Mouse (Mus musculus): ENCODE data around the gene Tbc1d13.

Tbc1d13 gene

DNA sequence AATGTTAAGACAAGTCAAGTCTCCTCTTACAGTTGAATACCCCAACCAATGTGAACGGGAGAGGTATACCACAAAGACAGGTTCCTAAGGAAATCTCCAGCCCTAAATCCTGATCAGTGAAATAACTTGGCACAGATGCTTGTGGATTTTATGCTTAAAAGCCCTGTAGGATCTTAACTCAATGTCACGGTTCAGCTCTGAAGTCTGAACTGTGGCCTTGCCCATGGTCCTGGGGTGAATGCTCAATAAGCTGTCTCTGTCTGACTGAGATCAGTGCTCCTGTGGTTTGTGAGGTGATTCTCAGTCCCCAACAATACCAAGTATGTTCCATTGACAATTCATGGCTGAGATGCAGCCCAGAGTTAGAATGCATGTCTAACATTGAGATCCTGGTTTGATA lies 48.9 kb downstream of the Tbc1d13 start:
- DNase-seq, result no peak

DNA sequence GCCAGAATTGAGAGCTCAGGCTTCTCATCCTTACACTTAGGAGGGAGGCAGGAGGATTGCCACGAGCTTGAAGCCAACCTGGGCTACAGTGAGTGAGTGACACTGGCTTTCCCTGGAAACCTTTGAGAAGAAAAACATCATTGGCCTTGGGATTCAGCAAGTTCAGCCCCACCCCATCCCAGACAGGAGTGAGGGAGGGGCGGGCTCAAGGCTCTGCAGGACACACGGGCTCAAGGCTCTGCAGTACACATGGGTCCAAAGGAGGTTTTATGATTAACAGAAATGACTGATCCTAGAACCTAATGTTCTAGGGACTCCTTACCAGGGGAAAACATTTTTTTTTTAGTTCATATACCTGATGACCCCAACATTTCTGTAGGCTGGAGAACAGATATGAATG lies 50.2 kb downstream of the Tbc1d13 start:
- no peak for DNase-seq

DNA sequence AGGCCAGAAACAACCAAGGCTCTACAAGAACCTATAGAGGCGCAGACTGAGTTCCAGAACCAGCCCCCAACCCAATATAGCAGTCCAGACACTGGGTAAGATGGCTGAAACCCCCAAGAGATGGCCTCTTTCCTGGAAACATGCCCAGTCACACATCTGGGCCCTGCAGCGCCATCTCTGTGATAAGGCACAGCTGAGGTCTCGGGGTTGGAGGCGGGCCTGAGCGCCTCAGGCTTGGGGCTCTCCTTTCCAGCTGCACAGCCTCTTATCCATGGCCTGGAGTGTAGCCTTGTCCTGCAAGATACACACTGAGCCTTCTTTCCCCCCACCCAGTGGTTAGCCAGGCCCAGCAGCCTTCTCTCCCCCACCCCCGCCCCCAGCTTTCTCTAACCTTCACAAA lies 51.7 kb downstream of the Tbc1d13 start:
- DNase-seq, result no peak

DNA sequence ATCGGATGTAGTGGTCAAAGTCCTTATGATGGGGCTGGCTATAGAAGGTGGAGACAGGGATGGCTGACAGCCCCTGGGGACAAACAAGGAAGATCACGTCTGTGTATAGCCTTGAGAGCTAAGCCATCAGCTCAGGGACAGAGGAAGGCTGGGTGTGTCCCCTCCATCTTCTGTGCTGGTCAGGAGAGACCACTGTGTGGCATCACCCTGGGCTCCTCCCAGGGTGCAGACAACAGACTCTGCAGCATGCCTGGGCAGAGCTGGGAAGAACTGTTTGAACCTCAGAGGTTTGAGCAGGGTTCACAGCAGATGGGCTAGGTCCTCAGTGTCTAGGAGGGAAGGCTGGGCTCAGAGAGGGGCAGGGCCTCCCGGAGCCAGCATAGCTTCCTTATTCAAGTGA lies 52.1 kb downstream of the Tbc1d13 start:
- no peak for DNase-seq

DNA sequence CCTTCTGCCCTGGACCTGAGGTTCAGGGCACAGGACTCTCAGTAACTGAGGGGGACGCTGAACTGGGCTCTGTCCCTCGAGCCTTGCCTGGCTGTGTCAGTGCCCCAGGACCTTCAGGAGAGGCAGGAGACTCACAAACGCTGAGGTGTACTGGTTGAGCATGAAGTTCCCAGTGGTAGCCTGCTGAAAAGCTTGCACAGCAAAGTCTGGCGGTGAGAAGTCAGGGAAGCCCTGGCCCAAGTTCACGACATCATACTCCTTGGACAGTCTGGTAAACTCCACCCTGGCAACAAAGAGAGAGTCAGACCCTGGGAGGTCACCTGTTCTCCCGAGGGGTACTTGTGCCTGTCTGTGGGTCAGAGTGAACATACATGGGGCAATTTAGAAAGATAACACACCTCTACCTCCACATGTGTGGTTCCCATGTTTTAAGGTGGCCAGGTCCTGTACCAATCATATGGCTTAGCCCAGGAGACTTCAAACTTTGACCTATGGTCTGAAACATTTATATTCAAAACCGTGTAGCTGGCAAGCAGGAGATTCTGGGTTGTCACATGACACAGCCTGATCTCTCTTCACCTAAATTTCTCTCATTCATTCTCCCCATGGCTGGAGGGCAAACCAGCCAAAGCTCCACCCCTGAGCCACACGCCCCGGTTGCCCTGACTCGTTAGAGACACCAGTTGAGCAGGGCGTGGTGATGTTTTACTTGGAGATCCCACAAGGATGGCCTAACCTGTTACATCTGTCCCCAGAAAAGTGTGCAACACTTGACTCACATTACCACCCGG lies 58.4 kb downstream of the Tbc1d13 start:
- no peak for DNase-seq

DNA sequence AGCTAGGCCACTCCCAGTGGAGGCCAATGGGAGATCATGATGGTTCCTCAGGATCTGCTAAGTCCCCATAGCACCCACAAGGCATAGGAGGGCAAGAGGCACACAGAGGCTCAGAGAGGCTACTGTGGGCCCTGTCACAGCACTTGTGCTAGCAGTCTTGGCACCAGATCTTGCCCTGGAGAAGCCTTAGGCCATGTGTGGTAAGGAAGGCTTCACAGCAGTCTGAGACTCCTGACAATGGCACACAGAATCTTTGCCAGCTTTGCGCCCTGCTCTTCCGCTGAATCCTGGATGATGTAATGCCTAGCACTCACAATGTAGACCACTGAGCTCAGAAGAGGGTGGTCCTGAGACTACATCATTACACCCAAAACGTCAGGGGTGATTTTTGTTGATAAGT lies 61.1 kb downstream of the Tbc1d13 start:
- DNase-seq, result no peak

DNA sequence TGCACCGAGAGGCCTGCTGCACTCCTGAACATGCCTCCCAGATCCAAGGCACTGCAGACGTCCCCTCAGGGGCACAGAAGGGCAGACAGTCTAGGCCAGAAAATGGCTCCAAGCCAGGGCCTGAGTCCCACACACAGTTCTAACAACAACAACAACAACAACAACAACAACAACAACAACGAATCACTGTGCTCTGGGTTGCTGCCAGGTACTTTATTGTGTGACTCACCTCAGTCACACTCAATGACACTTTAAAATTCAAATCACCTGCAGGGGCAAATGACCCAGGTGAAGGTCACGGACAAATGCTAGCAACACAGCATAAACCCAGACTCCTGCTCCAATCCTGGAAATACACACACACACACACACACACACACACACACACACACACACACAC lies 64.5 kb downstream of the Tbc1d13 start:
- DNase-seq, result no peak

DNA sequence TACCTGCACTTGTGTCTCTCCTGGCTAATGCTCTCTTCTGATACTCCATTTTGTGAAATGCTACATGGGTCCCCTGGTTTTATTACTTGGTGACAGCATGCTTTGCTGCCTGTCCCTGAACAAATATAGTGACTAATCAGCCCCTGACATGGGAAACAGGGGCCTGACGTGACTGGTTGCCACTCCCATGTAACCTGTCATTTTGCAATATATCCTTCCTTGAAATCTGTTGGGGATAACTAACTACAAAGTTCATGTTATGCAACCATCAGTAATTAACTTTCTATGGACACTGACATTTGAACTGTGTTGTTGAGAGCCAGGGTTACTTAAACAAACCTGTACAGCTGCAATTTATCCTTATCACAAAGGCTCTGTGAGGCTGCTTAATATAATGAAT lies 66.4 kb downstream of the Tbc1d13 start:
- DNase-seq, result no peak

DNA sequence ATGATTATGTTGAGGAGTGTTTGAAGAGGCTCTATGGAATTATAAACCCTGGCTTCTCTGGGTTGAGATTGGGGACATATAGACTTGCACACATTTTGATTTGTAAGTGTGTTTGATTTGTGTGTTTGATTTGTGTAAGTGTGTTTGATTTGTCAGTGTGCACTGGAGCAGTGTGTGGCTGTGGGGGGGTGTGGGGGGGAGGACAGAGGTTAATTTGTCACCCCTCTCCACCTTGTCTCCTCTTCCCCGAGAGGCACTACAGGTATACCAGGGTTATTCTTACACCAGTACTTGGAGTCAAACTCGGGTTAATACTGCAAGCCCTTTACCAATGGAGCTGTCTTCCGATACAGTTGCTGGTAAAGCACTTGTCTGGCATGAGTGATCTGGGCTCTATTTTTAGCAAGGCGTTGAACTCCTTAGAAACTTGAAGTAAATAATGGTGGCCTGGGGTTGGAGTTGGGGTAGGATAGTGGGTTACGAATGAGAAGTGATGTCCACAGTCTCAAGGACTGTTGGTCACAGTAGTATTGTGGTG lies 66.9 kb downstream of the Tbc1d13 start:
- no peak for DNase-seq

Measured in spleen, adult 18-20 months (tissue).